In genomic region chr3:84692647-84693199, GRCm38 (mm10) we compare ENCODE assay signal across 10 mouse cellular contexts. TPM values are rescaled to one million over a fixed set of nuclear protein-coding genes. Genes with fewer than 3 reads are reported as not detected.
DNase-seq lines count a peak whose midpoint lies in the region; ATAC-seq lines count a peak whose summit lies in the region.
"Had no signal": no experiment of that assay in that cellular context is flagged by ENCODE, and none has a peak within 500 bp of the region (broad histone marks: within the 10 kb centered on the region; RNA-seq: fewer than 3 reads in every experiment).

No protein-coding gene starts in this region.

- no peaks in the 10 kb centered on the region for H3K36me3 ChIP-seq in forebrain, embryonic 16.5 days (ENCODE audit: control insufficient read depth, insufficient read depth)
- H3K36me3 ChIP-seq in forebrain, embryonic 12.5 days (replicated peaks), result no peaks in the 10 kb centered on the region
- no peaks in the 10 kb centered on the region for H3K36me3 ChIP-seq in midbrain, embryonic 11.5 days (ENCODE audit: control insufficient read depth, insufficient read depth, low read length)
- H3K36me3 ChIP-seq in midbrain, embryonic 15.5 days (replicated peaks), result no peaks in the 10 kb centered on the region
- H3K36me3 ChIP-seq: heart, embryonic 15.5 days had no signal

- H3K4me3 ChIP-seq in forebrain, embryonic 16.5 days (replicated peaks; ENCODE audit: low read length), result no peak overlapping the region
- H3K4me3 ChIP-seq in forebrain, embryonic 12.5 days (replicated peaks), result no peak overlapping the region
- H3K4me3 ChIP-seq in midbrain, embryonic 11.5 days (ENCODE audit: low read depth, low read length), result no peak overlapping the region
- H3K4me3 ChIP-seq in midbrain, embryonic 15.5 days, result no peak overlapping the region
- H3K4me3 ChIP-seq: heart, embryonic 15.5 days had no signal

- WGBS in forebrain, embryonic 16.5 days, result 55% methylated on average over 4 of the region's 4 CpGs
- 60% methylated on average over 4 of the region's 4 CpGs for WGBS in forebrain, embryonic 12.5 days
- 72% methylated on average over 4 of the region's 4 CpGs for WGBS in midbrain, embryonic 11.5 days
- WGBS in midbrain, embryonic 15.5 days, result 64% methylated on average over 4 of the region's 4 CpGs

- H3K4me2 ChIP-seq in forebrain, embryonic 16.5 days (ENCODE audit: low read length), result no peak overlapping the region
- H3K4me2 ChIP-seq in forebrain, embryonic 12.5 days, result no peak overlapping the region
- H3K4me2 ChIP-seq in midbrain, embryonic 11.5 days, result no peak overlapping the region
- no peak overlapping the region for H3K4me2 ChIP-seq in midbrain, embryonic 15.5 days
- H3K4me2 ChIP-seq: heart, embryonic 15.5 days had no signal

- no peaks in the 10 kb centered on the region for H3K9me3 ChIP-seq in forebrain, embryonic 16.5 days (ENCODE audit: control insufficient read depth, low read length)
- no peaks in the 10 kb centered on the region for H3K9me3 ChIP-seq in forebrain, embryonic 12.5 days
- no peaks in the 10 kb centered on the region for H3K9me3 ChIP-seq in midbrain, embryonic 11.5 days (ENCODE audit: control insufficient read depth, low read length)
- H3K9me3 ChIP-seq in midbrain, embryonic 15.5 days, result no peaks in the 10 kb centered on the region
- H3K9me3 ChIP-seq: heart, embryonic 15.5 days had no signal

- H3K9ac ChIP-seq in forebrain, embryonic 16.5 days (replicated peaks; ENCODE audit: low read depth, low read length), result no peak overlapping the region
- no peak overlapping the region for H3K9ac ChIP-seq in forebrain, embryonic 12.5 days
- H3K9ac ChIP-seq in midbrain, embryonic 11.5 days (ENCODE audit: low read length), result no peak overlapping the region
- no peak overlapping the region for H3K9ac ChIP-seq in midbrain, embryonic 15.5 days
- H3K9ac ChIP-seq: heart, embryonic 15.5 days had no signal

- no peaks in the 10 kb centered on the region; the same call in 1 of the 2 replicates for H3K27me3 ChIP-seq in forebrain, embryonic 16.5 days (replicated peaks; ENCODE audit: control insufficient read depth, insufficient read depth, low read length)
- H3K27me3 ChIP-seq in forebrain, embryonic 12.5 days, result peaks cover 5% of the 10 kb centered on the region; the same call in 1 of the 2 replicates
- no peaks in the 10 kb centered on the region for H3K27me3 ChIP-seq in midbrain, embryonic 11.5 days (ENCODE audit: control insufficient read depth, insufficient read depth, low read length)
- H3K27me3 ChIP-seq in midbrain, embryonic 15.5 days (replicated peaks), result no peaks in the 10 kb centered on the region
- H3K27me3 ChIP-seq: heart, embryonic 15.5 days had no signal

- ATAC-seq in forebrain, embryonic 16.5 days, result 0 out of 2 replicates have a peak, but pooled peaks have one; percentile 19
- ATAC-seq in forebrain, embryonic 12.5 days (ENCODE audit: low FRiP score), result no peak
- ATAC-seq in midbrain, embryonic 11.5 days (ENCODE audit: low FRiP score), result no peak
- no peak for ATAC-seq in midbrain, embryonic 15.5 days (replicated peaks)
- ATAC-seq in granulocyte monocyte progenitor cell, adult 5-6 weeks (replicated peaks; ENCODE audit: poor library complexity, severe bottlenecking), result no peak

- H3K27ac ChIP-seq in forebrain, embryonic 16.5 days (ENCODE audit: low read length), result no peak overlapping the region
- H3K27ac ChIP-seq in forebrain, embryonic 12.5 days, result no peak overlapping the region
- no peak overlapping the region for H3K27ac ChIP-seq in midbrain, embryonic 11.5 days (ENCODE audit: low read depth, low read length)
- H3K27ac ChIP-seq in midbrain, embryonic 15.5 days, result no peak overlapping the region
- H3K27ac ChIP-seq: heart, embryonic 15.5 days; macrophage had no signal

- peak; percentile 90 for DNase-seq in midbrain, embryonic 11.5 days (ENCODE audit: low spot score, missing footprints)
- DNase-seq in embryo, embryonic 11.5 days (ENCODE audit: low read depth, low spot score), result peak; percentile 29
- DNase-seq in naive thymus-derived CD4-positive, alpha-beta T cell, adult 2 months (ENCODE audit: low read depth), result peak; percentile 59
- no peak for DNase-seq in adrenal gland, adult 2 months

- H3K4me1 ChIP-seq in forebrain, embryonic 16.5 days (replicated peaks; ENCODE audit: control insufficient read depth, insufficient read depth, low read length), result peaks cover 12% of the 10 kb centered on the region
- H3K4me1 ChIP-seq in forebrain, embryonic 12.5 days, result peaks cover 15% of the 10 kb centered on the region
- H3K4me1 ChIP-seq in midbrain, embryonic 11.5 days (ENCODE audit: control insufficient read depth, insufficient read depth, low read length), result peaks cover 7% of the 10 kb centered on the region; the same call in 1 of the 2 replicates
- peaks cover 11% of the 10 kb centered on the region for H3K4me1 ChIP-seq in midbrain, embryonic 15.5 days

RNA-seq across cellular contexts. Expression of gene Tmem154, which starts 26.7 kb away (rescaled TPM):
- 0.85 and 1.2 TPM in 2 replicates for polyA plus RNA-seq in forebrain, embryonic 16.5 days (2015; fragmentation: Nextera tagmentation; extraction: Ambion mirVana)
- polyA plus RNA-seq in forebrain, embryonic 12.5 days (2016; fragmentation: Nextera tagmentation; extraction: Ambion mirVana), result 0.09 and 0.27 TPM in 2 replicates
- 0.16 and 0.36 TPM in 2 replicates for polyA plus RNA-seq in midbrain, embryonic 11.5 days (2014; fragmentation: Nextera tagmentation; extraction: Ambion mirVana)
- polyA plus RNA-seq in midbrain, embryonic 15.5 days (2015; fragmentation: Nextera tagmentation; extraction: Ambion mirVana), result 1.2 and 1.7 TPM in 2 replicates
- total RNA-seq in granulocyte monocyte progenitor cell, adult 5-6 weeks (2014; fragmentation: Nextera tagmentation), result 4.8 and 7.6 TPM in 2 replicates
- 4.3 and 4.8 TPM in 2 replicates for total RNA-seq in granulocyte monocyte progenitor cell, adult 5-6 weeks (2017)
- total RNA-seq in adrenal gland, adult 2 months (2021), result 1 to 10 TPM; 3.8 to 3.9 TPM
- 0.96 and 1.1 TPM in 2 replicates for polyA plus RNA-seq in adrenal gland, adult 2 months (2012; rRNA removed)
